Mouse (Mus musculus) ovary, postnatal 14 days (tissue): ENCODE measurements around the gene Cep131.

Experiments
- DNase-seq: peaks from one replicate; pipeline ENCODE4 v3.0.0; 2022; ENCODE audit warnings: low spot score

Gene Cep131

GRCm38 (mm10) chr11:120022841-120023240 is 63.8 kb downstream of the Cep131 start:
- DNase-seq = no peak

- DNase-seq = no peak
Observed at GRCm38 (mm10) chr11:120022216-120022615, 64.4 kb downstream of the Cep131 start.

GRCm38 (mm10) chr11:120021367-120021766 is 65.3 kb downstream of the Cep131 start:
- DNase-seq = no peak

GRCm38 (mm10) chr11:120019542-120020440 is 66.8 kb downstream of the Cep131 start:
- DNase-seq = no peak

- no peak for DNase-seq
Observed at GRCm38 (mm10) chr11:120017011-120017410, 69.6 kb downstream of the Cep131 start.

GRCm38 (mm10) chr11:120014758-120015157 is 71.9 kb downstream of the Cep131 start:
- DNase-seq = no peak
